ENCODE assay signal across 26 mouse cellular contexts in genomic region chr17:16027989-16028388, GRCm38 (mm10).
"Had no signal": no experiment of that assay in that cellular context is flagged by ENCODE, and none has a peak within 500 bp of the region (broad histone marks: within the 10 kb centered on the region; RNA-seq: fewer than 3 reads in every experiment).

No protein-coding gene starts in this region.

- DNase-seq: gastrocnemius, adult 2 months; gastrocnemius, postnatal 10 days; gastrocnemius, postnatal 25 days; heart, adult 2 months; heart, postnatal 14 days; heart, postnatal 4 days; kidney, adult 18-20 months; kidney, adult 8-10 months; kidney, postnatal 10 days; kidney, postnatal 25 days; kidney, postnatal 4 days; liver had no signal

- H3K27ac ChIP-seq: gastrocnemius, adult 2 months; heart, adult 2 months; heart, embryonic 13.5 days; heart, embryonic 15.5 days; hindbrain, embryonic 10.5 days; hindbrain, embryonic 12.5 days; hindbrain, embryonic 14.5 days; intestine, embryonic 15.5 days; layer of hippocampus, adult 2 months; left cerebral cortex, adult 2 months; limb, embryonic 10.5 days; limb, embryonic 12.5 days had no signal

- ATAC-seq: hindbrain, embryonic 16.5 days; inflammation-experienced regulatory T-cells, adult 6 months; intestine, embryonic 15.5 days; intestine, postnatal 0 days had no signal

- H3K9ac ChIP-seq: heart, embryonic 13.5 days; heart, embryonic 15.5 days; hindbrain, embryonic 12.5 days; hindbrain, embryonic 14.5 days; intestine, embryonic 15.5 days; limb, embryonic 12.5 days had no signal

- H3K9me3 ChIP-seq: heart, embryonic 13.5 days; heart, embryonic 15.5 days; hindbrain, embryonic 10.5 days; hindbrain, embryonic 12.5 days; intestine, embryonic 15.5 days; limb, embryonic 10.5 days; limb, embryonic 12.5 days had no signal

- H3K4me3 ChIP-seq: gastrocnemius, adult 2 months; heart, adult 2 months; heart, embryonic 13.5 days; heart, embryonic 15.5 days; hindbrain, embryonic 10.5 days; hindbrain, embryonic 12.5 days; intestine, embryonic 15.5 days; layer of hippocampus, adult 2 months; left cerebral cortex, adult 2 months; limb, embryonic 10.5 days; limb, embryonic 12.5 days had no signal

- H3K4me2 ChIP-seq: heart, embryonic 11.5 days; heart, embryonic 13.5 days; heart, embryonic 15.5 days; hindbrain, embryonic 12.5 days; hindbrain, embryonic 14.5 days; intestine, embryonic 15.5 days; limb, embryonic 12.5 days had no signal

- H3K36me3 ChIP-seq: heart, embryonic 13.5 days; heart, embryonic 15.5 days; hindbrain, embryonic 10.5 days; hindbrain, embryonic 12.5 days; intestine, embryonic 15.5 days; limb, embryonic 10.5 days; limb, embryonic 12.5 days had no signal

- H3K4me1 ChIP-seq: heart, embryonic 13.5 days; heart, embryonic 15.5 days; hindbrain, embryonic 10.5 days; hindbrain, embryonic 12.5 days; intestine, embryonic 15.5 days; limb, embryonic 10.5 days; limb, embryonic 12.5 days had no signal

- H3K27me3 ChIP-seq: heart, embryonic 13.5 days; heart, embryonic 15.5 days; hindbrain, embryonic 12.5 days; intestine, embryonic 15.5 days; limb, embryonic 12.5 days had no signal
